26 mouse cellular contexts compared by ENCODE assay signal in genomic region chr1:71272550-71272949, GRCm38 (mm10).
DNase-seq lines count a peak whose midpoint lies in the region; ATAC-seq and TF ChIP-seq lines count a peak whose summit lies in the region.
"Had no signal": no experiment of that assay in that cellular context is flagged by ENCODE, and none has a peak within 500 bp of the region (broad histone marks: within the 10 kb centered on the region; RNA-seq: fewer than 3 reads in every experiment).

No protein-coding gene starts in this region.

- no peaks in the 10 kb centered on the region for H3K36me3 ChIP-seq in heart, embryonic 14.5 days (ENCODE audit: control insufficient read depth, insufficient read depth, low read length)
- no peaks in the 10 kb centered on the region for H3K36me3 ChIP-seq in heart, embryonic 10.5 days
- H3K36me3 ChIP-seq: forebrain, embryonic 10.5 days; G1E; hindbrain, embryonic 12.5 days; hindbrain, embryonic 15.5 days; intestine, embryonic 15.5 days had no signal

- TF ChIP-seq CTCF in cortical plate, adult 2 months (IDR thresholded peaks at IDR 0.05; ENCODE audit: extremely low read depth, insufficient read depth, low read length) = no peak

- intact Hi-C loops in left cerebral cortex, postnatal 14 days (cut with DNase I) = loop anchor here (5.0 kb wide), 1 partner anchor 235 kb away; no protein-coding TSS in a partner anchor

- no peaks in the 10 kb centered on the region for H3K9me3 ChIP-seq in heart, embryonic 14.5 days (ENCODE audit: control insufficient read depth, low read length)
- H3K9me3 ChIP-seq in heart, embryonic 10.5 days = no peaks in the 10 kb centered on the region
- H3K9me3 ChIP-seq: forebrain, embryonic 10.5 days; forebrain, embryonic 13.5 days; G1E; hindbrain, embryonic 12.5 days; hindbrain, embryonic 15.5 days; intestine, embryonic 15.5 days had no signal

- no peak for DNase-seq in heart, embryonic 10.5 days (ENCODE audit: low spot score)
- peak; percentile 7 to 28 for DNase-seq in left cerebral cortex, postnatal 14 days (ENCODE audit: low spot score in 2 of 2)
- DNase-seq in left cerebral cortex, adult 11 months (ENCODE audit: low spot score) = no peak
- peak; percentile 10 for DNase-seq in right cerebral cortex, postnatal 14 days
- DNase-seq in right cerebral cortex, postnatal 4 days = no peak
- no peak for DNase-seq in adrenal gland, postnatal 36 days
- DNase-seq: adrenal gland, postnatal 10 days; B cell, adult 2 months; cerebellum, adult 11-12 months; cerebellum, adult 8-10 months; cerebellum, postnatal 10 days; cerebellum, postnatal 36 days; gastrocnemius, postnatal 10 days; gastrocnemius, postnatal 36 days; heart, adult 2 months had no signal

- 78% methylated on average over 7 of the region's 7 CpGs for WGBS in heart, embryonic 14.5 days
- 81% methylated on average over 7 of the region's 7 CpGs for WGBS in heart, embryonic 10.5 days

- H3K9ac ChIP-seq in heart, embryonic 14.5 days (ENCODE audit: low read length) = no peak overlapping the region
- H3K9ac ChIP-seq: forebrain, embryonic 13.5 days; hindbrain, embryonic 12.5 days; hindbrain, embryonic 15.5 days; intestine, embryonic 15.5 days had no signal

- peaks cover 2 to 6% of the 10 kb centered on the region in 2 experiments; a peak in 2 of 4 replicates for H3K4me1 ChIP-seq in heart, embryonic 14.5 days (ENCODE audit: control insufficient read depth in 2 of 2, insufficient read depth in 2 of 2, low read length in 2 of 2)
- H3K4me1 ChIP-seq in heart, embryonic 10.5 days = peaks cover 7% of the 10 kb centered on the region; the same call in 1 of the 2 replicates
- H3K4me1 ChIP-seq in cortical plate, adult 2 months (ENCODE audit: control insufficient read depth, insufficient read depth, low read length) = no peaks in the 10 kb centered on the region
- H3K4me1 ChIP-seq: forebrain, embryonic 10.5 days; forebrain, embryonic 13.5 days; hindbrain, embryonic 15.5 days; intestine, embryonic 15.5 days had no signal

- H3K4me3 ChIP-seq in heart, embryonic 14.5 days (ENCODE audit: control insufficient read depth in 1 of 2, insufficient read depth in 1 of 2, low read depth in 1 of 2, low read length in 2 of 2) = no peak overlapping the region
- H3K4me3 ChIP-seq in heart, embryonic 10.5 days = no peak overlapping the region
- H3K4me3 ChIP-seq in cortical plate, adult 2 months (ENCODE audit: insufficient read depth, low read length) = peak overlapping the region; percentile 26
- H3K4me3 ChIP-seq: forebrain, embryonic 10.5 days; forebrain, embryonic 13.5 days; heart, adult 2 months; hindbrain, embryonic 12.5 days; hindbrain, embryonic 15.5 days; intestine, embryonic 15.5 days had no signal

- H3K27ac ChIP-seq in heart, embryonic 14.5 days (replicated peaks in 1 of 2; ENCODE audit: control insufficient read depth in 1 of 2, insufficient read depth in 1 of 2, low read depth in 2 of 2, low read length in 2 of 2) = no peak overlapping the region
- no peak overlapping the region for H3K27ac ChIP-seq in heart, embryonic 10.5 days
- no peak overlapping the region for H3K27ac ChIP-seq in cortical plate, adult 2 months (ENCODE audit: insufficient read depth, low read length)
- H3K27ac ChIP-seq: forebrain, embryonic 10.5 days; forebrain, embryonic 13.5 days; heart, adult 2 months; hindbrain, embryonic 12.5 days; hindbrain, embryonic 15.5 days; intestine, embryonic 15.5 days had no signal

- no peak for ATAC-seq in heart, embryonic 14.5 days (ENCODE audit: insufficient number of reproducible peaks, insufficient read depth, low FRiP score, low read depth)
- ATAC-seq: intestine, embryonic 15.5 days; Patski had no signal

- H3K27me3 ChIP-seq in heart, embryonic 14.5 days (ENCODE audit: control insufficient read depth, insufficient read depth, low read length) = no peaks in the 10 kb centered on the region
- no peaks in the 10 kb centered on the region for H3K27me3 ChIP-seq in heart, embryonic 10.5 days (ENCODE audit: insufficient read depth, poor library complexity, severe bottlenecking)
- H3K27me3 ChIP-seq: CH12.LX; forebrain, embryonic 13.5 days; hindbrain, embryonic 12.5 days; hindbrain, embryonic 15.5 days; intestine, embryonic 15.5 days had no signal

- H3K4me2 ChIP-seq in heart, embryonic 14.5 days (ENCODE audit: low read length) = 0 out of 2 replicates have a peak overlapping the region, but pooled peaks have one; percentile 13
- H3K4me2 ChIP-seq: forebrain, embryonic 13.5 days; heart, embryonic 11.5 days; hindbrain, embryonic 12.5 days; hindbrain, embryonic 15.5 days; intestine, embryonic 15.5 days had no signal

- TF ChIP-seq POLR2A in cortical plate, adult 2 months (IDR thresholded peaks at IDR 0.05; ENCODE audit: extremely low read depth, insufficient read depth, low read length) = no peak

Comparison
In these comparisons a context has a peak if more than half of its experiments do, and no peak if none do; other contexts are left out.
1. DNase-seq: peak in left cerebral cortex, postnatal 14 days (2 of 2) and right cerebral cortex, postnatal 14 days (single experiment); none in heart, embryonic 10.5 days (single experiment), left cerebral cortex, adult 11 months (single experiment), right cerebral cortex, postnatal 4 days (single experiment) and adrenal gland, postnatal 36 days (0 of 2).